Mouse (Mus musculus) embryonic facial prominence, embryonic 15.5 days (tissue): ENCODE measurements around the gene Atp6v0a4. TPM values are rescaled to one million over a fixed set of nuclear protein-coding genes. Genes with fewer than 3 reads are reported as not detected.

Source experiments
- ATAC-seq: fragments of 200-750 bp; cut with Nextera tagmentation; 2 replicates; pipeline ENCODE4 v1.8.0; 2017; ENCODE audit warnings: low read depth, moderate TSS enrichment; ENCODE audit not compliant: insufficient number of reproducible peaks, low FRiP score, low TSS enrichment
- H3K27ac ChIP-seq: fragments of 300-500 bp; sonication (generic); replicated peaks from 2 replicates; pipeline ENCODE4 v1.5.1; 2015; ENCODE audit warnings: mild to moderate bottlenecking, inconsistent platforms
- H3K27me3 ChIP-seq: fragments of 300-500 bp; sonication (generic); 2 replicates; pipeline ENCODE4 v1.6.1; 2015; ENCODE audit warnings: inconsistent platforms
- H3K36me3 ChIP-seq: fragments of 300-500 bp; sonication (generic); 2 replicates; pipeline ENCODE4 v1.6.1; 2015; ENCODE audit warnings: mild to moderate bottlenecking, inconsistent platforms
- H3K4me1 ChIP-seq: fragments of 300-500 bp; sonication (generic); 2 replicates; pipeline ENCODE4 v1.6.1; 2015; ENCODE audit warnings: inconsistent platforms
- H3K4me2 ChIP-seq: fragments of 300-500 bp; sonication (generic); replicated peaks from 2 replicates; pipeline ENCODE4 v1.6.1; 2015; ENCODE audit warnings: mild to moderate bottlenecking, inconsistent platforms
- H3K4me3 ChIP-seq: fragments of 300-500 bp; sonication (generic); replicated peaks from 2 replicates; pipeline ENCODE4 v1.5.1; 2015; ENCODE audit warnings: mild to moderate bottlenecking, inconsistent platforms
- H3K9ac ChIP-seq: fragments of 300-500 bp; sonication (generic); 2 replicates; pipeline ENCODE4 v1.6.1; 2015; ENCODE audit warnings: inconsistent platforms
- H3K9me3 ChIP-seq: fragments of 300-500 bp; sonication (generic); replicated peaks from 2 replicates; pipeline ENCODE4 v1.6.1; 2016; ENCODE audit warnings: inconsistent platforms
- WGBS: fragments of 180-500 bp; shearing (Covaris S2); methylation state at CpG from one replicate; pipeline ENCODE4 v1.1.7; 2015; 5-methylcytosine and 5-hydroxymethylcytosine counted together
- polyA plus RNA-seq: library from polyadenylated mRNA; unstranded; fragments of >200 nt; fragmentation: Nextera tagmentation; extraction: Ambion mirVana; gene quantifications from 2 replicates; pipeline ENCODE4 v1.2.1, GENCODE M21; 2015

Atp6v0a4 gene
- polyA plus RNA-seq, 1 experiment from 2014 or later, result 7.8 TPM

- no peak overlapping the region for H3K4me2 ChIP-seq
- no peaks in the 10 kb centered on the region for H3K36me3 ChIP-seq
- no peak for ATAC-seq
- no peaks in the 10 kb centered on the region for H3K27me3 ChIP-seq
- no peak overlapping the region for H3K9ac ChIP-seq
- 89% methylated on average over 3 of the region's 3 CpGs for WGBS
- H3K27ac ChIP-seq, result no peak overlapping the region
- H3K4me1 ChIP-seq, result no peaks in the 10 kb centered on the region
- H3K9me3 ChIP-seq, result no peaks in the 10 kb centered on the region
- H3K4me3 ChIP-seq, result no peak overlapping the region
Observed at GRCm38 (mm10) chr6:38073592-38073991, 50.8 kb downstream of the Atp6v0a4 start.

GRCm38 (mm10) chr6:38072137-38072796, 52.1 kb downstream of the Atp6v0a4 start:
- 77% methylated on average over 5 of the region's 5 CpGs for WGBS
- Histone ChIP-seq H3K27me3 (no peaks in the 10 kb centered on the region), H3K4me1 (no peaks in the 10 kb centered on the region)

GRCm38 (mm10) chr6:38071256-38071655, 53.1 kb downstream of the Atp6v0a4 start:
- Histone ChIP-seq H3K4me2 (no peak overlapping the region), H3K4me3 (no peak overlapping the region), H3K36me3 (no peaks in the 10 kb centered on the region), H3K9me3 (no peaks in the 10 kb centered on the region), H3K9ac (no peak overlapping the region), H3K4me1 (no peaks in the 10 kb centered on the region), H3K27ac (no peak overlapping the region), H3K27me3 (no peaks in the 10 kb centered on the region)
- WGBS, result 87% methylated on average over 4 of the region's 4 CpGs
- ATAC-seq, result no peak

More at GRCm38 (mm10) chr6:38072137-38072796, 52.1 kb downstream of the Atp6v0a4 start:
- Histone ChIP-seq H3K36me3 (no peaks in the 10 kb centered on the region), H3K9ac (no peak overlapping the region), H3K9me3 (no peaks in the 10 kb centered on the region), H3K4me3 (no peak overlapping the region), H3K4me2 (no peak overlapping the region), H3K27ac (no peak overlapping the region)
- no peak for ATAC-seq

- H3K9ac ChIP-seq, result no peak overlapping the region
- H3K27me3 ChIP-seq, result no peaks in the 10 kb centered on the region
- no peak overlapping the region for H3K27ac ChIP-seq
- no peaks in the 10 kb centered on the region for H3K36me3 ChIP-seq
- H3K9me3 ChIP-seq, result no peaks in the 10 kb centered on the region
- WGBS, result 3% methylated on average over 5 of the region's 5 CpGs
- peaks cover 8% of the 10 kb centered on the region for H3K4me1 ChIP-seq
- no peak overlapping the region for H3K4me3 ChIP-seq
- ATAC-seq, result no peak
- no peak overlapping the region for H3K4me2 ChIP-seq
Observed at GRCm38 (mm10) chr6:38066215-38066614, 58.2 kb downstream of the Atp6v0a4 start.

GRCm38 (mm10) chr6:38065501-38066122, 58.8 kb downstream of the Atp6v0a4 start:
- H3K36me3 ChIP-seq, result no peaks in the 10 kb centered on the region
- no peak overlapping the region for H3K9ac ChIP-seq
- ATAC-seq, result peak; percentile 39; the same call in 1 of the 2 replicates
- H3K9me3 ChIP-seq, result no peaks in the 10 kb centered on the region
- no peaks in the 10 kb centered on the region for H3K27me3 ChIP-seq
- no peak overlapping the region for H3K4me3 ChIP-seq
- H3K27ac ChIP-seq, result no peak overlapping the region
- 59% methylated on average over 11 of the region's 11 CpGs for WGBS
- H3K4me2 ChIP-seq, result no peak overlapping the region
- peaks cover 8% of the 10 kb centered on the region for H3K4me1 ChIP-seq

- 65% methylated on average over 3 of the region's 3 CpGs for WGBS
- no peaks in the 10 kb centered on the region for H3K9me3 ChIP-seq
- H3K36me3 ChIP-seq, result no peaks in the 10 kb centered on the region
- H3K4me2 ChIP-seq, result no peak overlapping the region
- H3K27ac ChIP-seq, result no peak overlapping the region
- H3K4me3 ChIP-seq, result no peak overlapping the region
- no peak for ATAC-seq
- H3K9ac ChIP-seq, result no peak overlapping the region
- H3K27me3 ChIP-seq, result no peaks in the 10 kb centered on the region
- H3K4me1 ChIP-seq, result peaks cover 8% of the 10 kb centered on the region
Observed at GRCm38 (mm10) chr6:38065122-38065500, 59.3 kb downstream of the Atp6v0a4 start.

- H3K27me3 ChIP-seq, result no peaks in the 10 kb centered on the region
- H3K9ac ChIP-seq, result no peak overlapping the region
- no peak overlapping the region for H3K4me3 ChIP-seq
- no peaks in the 10 kb centered on the region for H3K9me3 ChIP-seq
- no peak for ATAC-seq
- H3K27ac ChIP-seq, result no peak overlapping the region
- 78% methylated on average over 2 of the region's 2 CpGs for WGBS
- no peak overlapping the region for H3K4me2 ChIP-seq
- no peaks in the 10 kb centered on the region for H3K36me3 ChIP-seq
- peaks cover 8% of the 10 kb centered on the region for H3K4me1 ChIP-seq
Observed at GRCm38 (mm10) chr6:38064621-38065020, 59.8 kb downstream of the Atp6v0a4 start.

- no peak overlapping the region for H3K27ac ChIP-seq
- no peaks in the 10 kb centered on the region for H3K27me3 ChIP-seq
- no peak for ATAC-seq
- no peak overlapping the region for H3K4me3 ChIP-seq
- no peaks in the 10 kb centered on the region for H3K36me3 ChIP-seq
- no peak overlapping the region for H3K9ac ChIP-seq
- H3K4me1 ChIP-seq, result no peaks in the 10 kb centered on the region
- no peak overlapping the region for H3K4me2 ChIP-seq
- H3K9me3 ChIP-seq, result no peaks in the 10 kb centered on the region
- WGBS, result 58% methylated on average over 5 of the region's 5 CpGs
Observed at GRCm38 (mm10) chr6:38058805-38059204, 65.6 kb downstream of the Atp6v0a4 start.

- Histone ChIP-seq H3K36me3 (no peaks in the 10 kb centered on the region), H3K4me3 (no peak overlapping the region), H3K4me1 (no peaks in the 10 kb centered on the region), H3K9me3 (no peaks in the 10 kb centered on the region), H3K4me2 (no peak overlapping the region), H3K27ac (no peak overlapping the region), H3K27me3 (no peaks in the 10 kb centered on the region), H3K9ac (no peak overlapping the region)
- ATAC-seq, result no peak
- WGBS, result 73% methylated on average over 15 of the region's 15 CpGs
Observed at GRCm38 (mm10) chr6:38055471-38056330, 68.7 kb downstream of the Atp6v0a4 start.

- Histone ChIP-seq H3K4me2 (no peak overlapping the region), H3K36me3 (no peaks in the 10 kb centered on the region), H3K4me3 (no peak overlapping the region), H3K9ac (no peak overlapping the region), H3K27me3 (no peaks in the 10 kb centered on the region), H3K27ac (no peak overlapping the region), H3K9me3 (no peaks in the 10 kb centered on the region), H3K4me1 (peaks cover 3% of the 10 kb centered on the region; the same call in 1 of the 2 replicates)
- ATAC-seq, result no peak
- WGBS, result 96% methylated on average over 6 of the region's 6 CpGs
Observed at GRCm38 (mm10) chr6:38049601-38050000, 74.8 kb downstream of the Atp6v0a4 start.

- Histone ChIP-seq H3K36me3 (no peaks in the 10 kb centered on the region), H3K4me3 (no peak overlapping the region), H3K4me1 (peaks cover 3% of the 10 kb centered on the region; the same call in 1 of the 2 replicates), H3K4me2 (no peak overlapping the region), H3K27me3 (no peaks in the 10 kb centered on the region), H3K27ac (peak overlapping the region; percentile 28; the same call in 1 of the 2 replicates), H3K9ac (no peak overlapping the region), H3K9me3 (no peaks in the 10 kb centered on the region)
- WGBS, result 61% methylated on average over 6 of the region's 6 CpGs
- no peak for ATAC-seq
Observed at GRCm38 (mm10) chr6:38048800-38049561, 75.4 kb downstream of the Atp6v0a4 start.
